Mouse (Mus musculus): Measurements from ENCODE around the gene Pitpnm3. TPM values are rescaled to one million over a fixed set of nuclear protein-coding genes. Genes with fewer than 3 reads are reported as not detected.

Gene Pitpnm3
- total RNA-seq, 2 experiments from 2014 or later: not detected

Other genes with a start within 250 kb of the Pitpnm3 start
- not detected in 2 replicates for gene Aipl1, start 98.3 kb downstream of the Pitpnm3 start, total RNA-seq (2015; ENCODE audit: low replicate concordance)
- not detected in 2 replicates for gene Aipl1, start 98.3 kb downstream of the Pitpnm3 start, total RNA-seq (2017; ENCODE audit: low replicate concordance)
- 4.7 and 8.0 TPM in 2 replicates for gene Pimreg, start 93.7 kb downstream of the Pitpnm3 start, total RNA-seq (2015; ENCODE audit: low replicate concordance)
- 2.6 TPM in 1 of 2 replicates, not detected in the other for gene Pimreg, start 93.7 kb downstream of the Pitpnm3 start, total RNA-seq (2017; ENCODE audit: low replicate concordance)
- gene Gm43951, start 71.1 kb upstream of the Pitpnm3 start, total RNA-seq (2015; ENCODE audit: low replicate concordance): not detected in 2 replicates
- gene Gm43951, start 71.1 kb upstream of the Pitpnm3 start, total RNA-seq (2017; ENCODE audit: low replicate concordance): 1.0 TPM in 1 of 2 replicates, not detected in the other
- 13.0 and 15.9 TPM in 2 replicates for gene 4933427D14Rik, start 71.7 kb upstream of the Pitpnm3 start, total RNA-seq (2015; ENCODE audit: low replicate concordance)
- gene 4933427D14Rik, start 71.7 kb upstream of the Pitpnm3 start, total RNA-seq (2017; ENCODE audit: low replicate concordance): 8.1 and 21.0 TPM in 2 replicates
- 31.4 and 37.8 TPM in 2 replicates for gene Txndc17, start 71.8 kb upstream of the Pitpnm3 start, total RNA-seq (2015; ENCODE audit: low replicate concordance)
- gene Txndc17, start 71.8 kb upstream of the Pitpnm3 start, total RNA-seq (2017; ENCODE audit: low replicate concordance): 5.0 and 10.8 TPM in 2 replicates
- 11.2 and 16.8 TPM in 2 replicates for gene Med31, start 79.8 kb upstream of the Pitpnm3 start, total RNA-seq (2015; ENCODE audit: low replicate concordance)
- gene Med31, start 79.8 kb upstream of the Pitpnm3 start, total RNA-seq (2017; ENCODE audit: low replicate concordance): 3.3 and 4.0 TPM in 2 replicates
- gene Slc13a5, start 131.4 kb upstream of the Pitpnm3 start, total RNA-seq (2015; ENCODE audit: low replicate concordance): not detected in 2 replicates
- not detected in 2 replicates for gene Slc13a5, start 131.4 kb upstream of the Pitpnm3 start, total RNA-seq (2017; ENCODE audit: low replicate concordance)
- gene Xaf1, start 165.9 kb upstream of the Pitpnm3 start, total RNA-seq (2015; ENCODE audit: low replicate concordance): 13.0 and 74.6 TPM in 2 replicates
- gene Xaf1, start 165.9 kb upstream of the Pitpnm3 start, total RNA-seq (2017; ENCODE audit: low replicate concordance): 18.9 and 26.5 TPM in 2 replicates
- gene Fbxo39, start 178.7 kb upstream of the Pitpnm3 start, total RNA-seq (2015; ENCODE audit: low replicate concordance): not detected in 2 replicates
- gene Fbxo39, start 178.7 kb upstream of the Pitpnm3 start, total RNA-seq (2017; ENCODE audit: low replicate concordance): not detected in 2 replicates
- gene Tekt1, start 226.7 kb upstream of the Pitpnm3 start, total RNA-seq (2015; ENCODE audit: low replicate concordance): not detected in 2 replicates
- not detected in 2 replicates for gene Tekt1, start 226.7 kb upstream of the Pitpnm3 start, total RNA-seq (2017; ENCODE audit: low replicate concordance)

Data from erythroid progenitor cell, adult 5-6 weeks (primary cell).